Mouse (Mus musculus) embryonic facial prominence, embryonic 14.5 days (tissue): ENCODE measurements around the gene Mcmbp. TPM values are rescaled to one million over a fixed set of nuclear protein-coding genes. Genes with fewer than 3 reads are reported as not detected.

Experiments used
- ATAC-seq: fragments of 200-750 bp; cut with Nextera tagmentation; 2 replicates; pipeline ENCODE4 v1.8.0; 2017; ENCODE audit warnings: low read depth, moderate number of reproducible peaks, moderate TSS enrichment
- DNase-seq: peaks from one replicate; pipeline ENCODE4 v3.0.0-alpha.2; 2015; ENCODE audit warnings: low spot score
- H3K27ac ChIP-seq: fragments of 300-500 bp; sonication (generic); replicated peaks from 2 replicates; pipeline ENCODE4 v1.5.1; 2014; ENCODE audit warnings: low read depth, mild to moderate bottlenecking, low read length, moderate library complexity
- H3K27me3 ChIP-seq: fragments of 300-500 bp; sonication (generic); replicated peaks from 2 replicates; pipeline ENCODE4 v1.6.1; 2014; ENCODE audit warnings: low read length; ENCODE audit not compliant: control insufficient read depth, insufficient read depth
- H3K36me3 ChIP-seq: fragments of 300-500 bp; sonication (generic); 2 replicates; pipeline ENCODE4 v1.6.1; 2014; ENCODE audit warnings: low read length, mixed read lengths; ENCODE audit not compliant: control insufficient read depth, insufficient read depth
- H3K4me1 ChIP-seq: fragments of 300-500 bp; sonication (generic); 2 replicates; pipeline ENCODE4 v1.6.1; 2014; ENCODE audit warnings: antibody characterized with exemption, low read length; ENCODE audit not compliant: control insufficient read depth, insufficient read depth
- H3K4me2 ChIP-seq: fragments of 300-500 bp; sonication (generic); 2 replicates; pipeline ENCODE4 v1.6.1; 2014; ENCODE audit warnings: low read depth, mild to moderate bottlenecking, low read length, moderate library complexity, mixed read lengths
- H3K4me3 ChIP-seq: fragments of 300-500 bp; sonication (generic); 2 replicates; pipeline ENCODE4 v1.5.1; 2014; ENCODE audit warnings: low read depth, mild to moderate bottlenecking, low read length
- H3K9ac ChIP-seq: fragments of 300-500 bp; sonication (generic); 2 replicates; pipeline ENCODE4 v1.6.1; 2014; ENCODE audit warnings: low read depth, mild to moderate bottlenecking, low read length, moderate library complexity, mixed read lengths
- H3K9me3 ChIP-seq: fragments of 300-500 bp; sonication (generic); 2 replicates; pipeline ENCODE4 v1.6.1; 2016; ENCODE audit warnings: low read length; ENCODE audit not compliant: control insufficient read depth
- WGBS: fragments of 180-500 bp; shearing (Covaris S2); extraction: QIAGEN DNeasy Blood & Tissue Kit; methylation state at CpG from one replicate; pipeline ENCODE4 v1.1.7; 2014; 5-methylcytosine and 5-hydroxymethylcytosine counted together
- polyA plus RNA-seq: library from polyadenylated mRNA; unstranded; fragments of >200 nt; fragmentation: Nextera tagmentation; extraction: Ambion mirVana; gene quantifications from 2 replicates; pipeline ENCODE4 v1.2.1, GENCODE M21; 2014

The Mcmbp gene
- polyA plus RNA-seq, 1 experiment from 2014 or later: 57.9 TPM

GRCm38 (mm10) chr7:128671952-128672351, 68.3 kb downstream of the Mcmbp start:
- WGBS: 18% methylated on average over 8 of the region's 8 CpGs
- Histone ChIP-seq H3K9me3 (no peaks in the 10 kb centered on the region), H3K4me1 (peaks cover 10% of the 10 kb centered on the region), H3K4me2 (peak overlapping the region; percentile 26; the same call in 1 of the 2 replicates), H3K4me3 (no peak overlapping the region), H3K27me3 (no peaks in the 10 kb centered on the region), H3K27ac (no peak overlapping the region), H3K9ac (no peak overlapping the region), H3K36me3 (peaks cover 28% of the 10 kb centered on the region)
- DNase-seq (peak; percentile 71), ATAC-seq (peak; percentile 71)

- Histone ChIP-seq H3K4me3 (no peak overlapping the region), H3K4me1 (peaks cover 10% of the 10 kb centered on the region), H3K9me3 (no peaks in the 10 kb centered on the region), H3K9ac (no peak overlapping the region), H3K4me2 (no peak overlapping the region), H3K36me3 (peaks cover 36% of the 10 kb centered on the region), H3K27ac (no peak overlapping the region), H3K27me3 (no peaks in the 10 kb centered on the region)
- DNase-seq (no peak), ATAC-seq (no peak)
- WGBS: 46% methylated on average over 2 of the region's 2 CpGs
These were observed 71.5 kb downstream of the Mcmbp start for GRCm38 (mm10) chr7:128668831-128669230.

- Histone ChIP-seq H3K27me3 (no peaks in the 10 kb centered on the region), H3K9me3 (no peaks in the 10 kb centered on the region), H3K4me3 (no peak overlapping the region), H3K4me1 (peaks cover 8% of the 10 kb centered on the region), H3K9ac (no peak overlapping the region), H3K27ac (no peak overlapping the region), H3K36me3 (peaks cover 37% of the 10 kb centered on the region), H3K4me2 (no peak overlapping the region)
- DNase-seq: no peak
- ATAC-seq: no peak
- WGBS: 65% methylated on average over 5 of the region's 5 CpGs
These were observed 72.5 kb downstream of the Mcmbp start for GRCm38 (mm10) chr7:128667788-128668187.

GRCm38 (mm10) chr7:128664861-128665377, 75.4 kb downstream of the Mcmbp start:
- no peaks in the 10 kb centered on the region for H3K9me3 ChIP-seq
- no peak overlapping the region for H3K4me3 ChIP-seq
- DNase-seq (no peak), ATAC-seq (no peak)
- H3K4me2 ChIP-seq: no peak overlapping the region
- H3K4me1 ChIP-seq: no peaks in the 10 kb centered on the region
- H3K36me3 ChIP-seq: peaks cover 32% of the 10 kb centered on the region; the same call in 1 of the 2 replicates
- H3K27ac ChIP-seq: no peak overlapping the region
- WGBS: 86% methylated on average over 11 of the region's 11 CpGs
- H3K9ac ChIP-seq: no peak overlapping the region
- no peaks in the 10 kb centered on the region for H3K27me3 ChIP-seq

- no peak for DNase-seq
- H3K36me3 ChIP-seq: peaks cover 25% of the 10 kb centered on the region; the same call in 1 of the 2 replicates
- WGBS: 80% methylated on average over 8 of the region's 8 CpGs
These were observed 76.4 kb downstream of the Mcmbp start for GRCm38 (mm10) chr7:128663906-128664305.

GRCm38 (mm10) chr7:128656970-128657369, 83.3 kb downstream of the Mcmbp start:
- H3K27me3 ChIP-seq: no peaks in the 10 kb centered on the region
- WGBS: 58% methylated on average over 1 of the region's 1 CpGs
- no peak overlapping the region for H3K4me3 ChIP-seq
- 0 out of 2 replicates have a peak, but pooled peaks cover 5% of the 10 kb centered on the region for H3K4me1 ChIP-seq
- H3K9me3 ChIP-seq: no peaks in the 10 kb centered on the region
- H3K9ac ChIP-seq: no peak overlapping the region
- H3K27ac ChIP-seq: no peak overlapping the region
- no peak for ATAC-seq
- DNase-seq: no peak
- no peak overlapping the region for H3K4me2 ChIP-seq
- H3K36me3 ChIP-seq: no peaks in the 10 kb centered on the region

More at GRCm38 (mm10) chr7:128663906-128664305, 76.4 kb downstream of the Mcmbp start:
- H3K27ac ChIP-seq: no peak overlapping the region
- H3K27me3 ChIP-seq: no peaks in the 10 kb centered on the region
- no peaks in the 10 kb centered on the region for H3K9me3 ChIP-seq
- H3K4me3 ChIP-seq: no peak overlapping the region
- H3K9ac ChIP-seq: no peak overlapping the region
- ATAC-seq: no peak
- no peaks in the 10 kb centered on the region for H3K4me1 ChIP-seq
- no peak overlapping the region for H3K4me2 ChIP-seq

Other genes with a start within 250 kb of the Mcmbp start
- gene Bag3, start 216.9 kb downstream of the Mcmbp start, polyA plus RNA-seq: 21.7 and 23.6 TPM in 2 replicates
- 20.1 and 24.1 TPM in 2 replicates for gene Inpp5f, start 129.2 kb downstream of the Mcmbp start, polyA plus RNA-seq
- gene Sec23ip, start 4.4 kb upstream of the Mcmbp start, polyA plus RNA-seq: 37.5 and 37.7 TPM in 2 replicates